Mouse (Mus musculus): ENCODE measurements at regions not wholly inside any gene's neighbourhood (a gene's known extent, or its start where the extent isn't known, plus 50 kb on each side); places are given as distances from the start of the nearest gene placed in this dataset.

GRCm38 (mm10) chr3:128210591-128210990, 314.5 kb upstream of the Fam241a start:
- Histone ChIP-seq H3K9me3 (no peaks in the 10 kb centered on the region), H3K4me3 (no peak overlapping the region), H3K27ac (no peak overlapping the region), H3K4me1 (replicated peaks) (peaks cover 6% of the 10 kb centered on the region; the same call in 1 of the 2 replicates), H3K27me3 (ENCODE audit: insufficient read depth, poor library complexity, severe bottlenecking) (no peaks in the 10 kb centered on the region), H3K36me3 (no peaks in the 10 kb centered on the region)
- DNase-seq (ENCODE audit: low spot score): no peak
- 63% methylated on average over 1 of the region's 1 CpGs for WGBS

- DNase-seq (ENCODE audit: low spot score): no peak
- peaks cover 6% of the 10 kb centered on the region; the same call in 1 of the 2 replicates for H3K4me1 ChIP-seq (replicated peaks)
Observed at GRCm38 (mm10) chr3:128206948-128207347, 310.8 kb upstream of the Fam241a start.

GRCm38 (mm10) chr3:128206483-128206882, 310.4 kb upstream of the Fam241a start:
- Histone ChIP-seq H3K27me3 (ENCODE audit: insufficient read depth, poor library complexity, severe bottlenecking) (no peaks in the 10 kb centered on the region), H3K27ac (no peak overlapping the region; the same call in 1 of the 2 replicates), H3K4me3 (no peak overlapping the region), H3K36me3 (no peaks in the 10 kb centered on the region), H3K9me3 (no peaks in the 10 kb centered on the region), H3K4me1 (replicated peaks) (peaks cover 6% of the 10 kb centered on the region; the same call in 1 of the 2 replicates)
- 61% methylated on average over 1 of the region's 1 CpGs for WGBS
- no peak for DNase-seq (ENCODE audit: low spot score)

More at GRCm38 (mm10) chr3:128206948-128207347, 310.8 kb upstream of the Fam241a start:
- Histone ChIP-seq H3K27ac (no peak overlapping the region), H3K9me3 (no peaks in the 10 kb centered on the region), H3K27me3 (ENCODE audit: insufficient read depth, poor library complexity, severe bottlenecking) (no peaks in the 10 kb centered on the region), H3K36me3 (no peaks in the 10 kb centered on the region), H3K4me3 (no peak overlapping the region)
- WGBS: 61% methylated on average over 3 of the region's 3 CpGs

- H3K27ac ChIP-seq: no peak overlapping the region
- 89% methylated on average over 5 of the region's 5 CpGs for WGBS
- H3K27me3 ChIP-seq (ENCODE audit: insufficient read depth, poor library complexity, severe bottlenecking): no peaks in the 10 kb centered on the region
- no peak overlapping the region for H3K4me3 ChIP-seq
- no peaks in the 10 kb centered on the region for H3K9me3 ChIP-seq
- no peaks in the 10 kb centered on the region for H3K36me3 ChIP-seq
- DNase-seq (ENCODE audit: low spot score): no peak
- H3K4me1 ChIP-seq (replicated peaks): no peaks in the 10 kb centered on the region
Observed at GRCm38 (mm10) chr3:128200574-128201235, 304.6 kb upstream of the Fam241a start.

- Histone ChIP-seq H3K36me3 (no peaks in the 10 kb centered on the region), H3K9me3 (no peaks in the 10 kb centered on the region), H3K4me1 (replicated peaks) (no peaks in the 10 kb centered on the region), H3K27ac (no peak overlapping the region), H3K27me3 (ENCODE audit: insufficient read depth, poor library complexity, severe bottlenecking) (no peaks in the 10 kb centered on the region), H3K4me3 (no peak overlapping the region)
- no peak for DNase-seq (ENCODE audit: low spot score)
- 90% methylated on average over 2 of the region's 2 CpGs for WGBS
Observed at GRCm38 (mm10) chr3:128199466-128199865, 303.3 kb upstream of the Fam241a start.

GRCm38 (mm10) chr3:128192046-128192800, 296.1 kb upstream of the Fam241a start:
- Histone ChIP-seq H3K27ac (no peak overlapping the region), H3K36me3 (no peaks in the 10 kb centered on the region), H3K4me1 (replicated peaks) (peaks cover 14% of the 10 kb centered on the region), H3K4me3 (no peak overlapping the region), H3K9me3 (no peaks in the 10 kb centered on the region), H3K27me3 (ENCODE audit: insufficient read depth, poor library complexity, severe bottlenecking) (no peaks in the 10 kb centered on the region)
- no peak for DNase-seq (ENCODE audit: low spot score)
- WGBS: 64% methylated on average over 17 of the region's 17 CpGs

- no peak for DNase-seq (ENCODE audit: low spot score)
- Histone ChIP-seq H3K27ac (no peak overlapping the region), H3K4me1 (replicated peaks) (peaks cover 13% of the 10 kb centered on the region), H3K36me3 (no peaks in the 10 kb centered on the region), H3K9me3 (no peaks in the 10 kb centered on the region), H3K27me3 (ENCODE audit: insufficient read depth, poor library complexity, severe bottlenecking) (no peaks in the 10 kb centered on the region), H3K4me3 (no peak overlapping the region)
- WGBS: 91% methylated on average over 9 of the region's 9 CpGs
Observed at GRCm38 (mm10) chr3:128187330-128188044, 291.4 kb upstream of the Fam241a start.

GRCm38 (mm10) chr3:128186278-128186677, 290.2 kb upstream of the Fam241a start:
- 0 out of 2 replicates have a peak, but pooled peaks cover 1% of the 10 kb centered on the region for H3K4me1 ChIP-seq (replicated peaks)
- WGBS: 18% methylated on average over 4 of the region's 4 CpGs

GRCm38 (mm10) chr3:128181221-128181908, 285.2 kb upstream of the Fam241a start:
- Histone ChIP-seq H3K4me3 (no peak overlapping the region), H3K27ac (no peak overlapping the region), H3K4me1 (replicated peaks) (no peaks in the 10 kb centered on the region), H3K9me3 (no peaks in the 10 kb centered on the region), H3K27me3 (ENCODE audit: insufficient read depth, poor library complexity, severe bottlenecking) (no peaks in the 10 kb centered on the region), H3K36me3 (no peaks in the 10 kb centered on the region)
- no peak for DNase-seq (ENCODE audit: low spot score)
- WGBS: 86% methylated on average over 7 of the region's 7 CpGs

More at GRCm38 (mm10) chr3:128186278-128186677, 290.2 kb upstream of the Fam241a start:
- Histone ChIP-seq H3K27ac (no peak overlapping the region), H3K36me3 (no peaks in the 10 kb centered on the region), H3K4me3 (no peak overlapping the region), H3K27me3 (ENCODE audit: insufficient read depth, poor library complexity, severe bottlenecking) (no peaks in the 10 kb centered on the region), H3K9me3 (no peaks in the 10 kb centered on the region)
- no peak for DNase-seq (ENCODE audit: low spot score)

- Histone ChIP-seq H3K27me3 (ENCODE audit: insufficient read depth, poor library complexity, severe bottlenecking) (no peaks in the 10 kb centered on the region), H3K4me3 (no peak overlapping the region), H3K4me1 (replicated peaks) (no peaks in the 10 kb centered on the region), H3K36me3 (no peaks in the 10 kb centered on the region), H3K27ac (no peak overlapping the region), H3K9me3 (no peaks in the 10 kb centered on the region)
- WGBS: 71% methylated on average over 8 of the region's 8 CpGs
- DNase-seq (ENCODE audit: low spot score): no peak
Observed at GRCm38 (mm10) chr3:128149216-128149615, 253.1 kb upstream of the Fam241a start.

GRCm38 (mm10) chr3:128145329-128145728, 249.2 kb upstream of the Fam241a start:
- WGBS: 76% methylated on average over 7 of the region's 7 CpGs
- Histone ChIP-seq H3K4me3 (no peak overlapping the region), H3K36me3 (no peaks in the 10 kb centered on the region), H3K9me3 (no peaks in the 10 kb centered on the region), H3K4me1 (replicated peaks) (no peaks in the 10 kb centered on the region), H3K27me3 (ENCODE audit: insufficient read depth, poor library complexity, severe bottlenecking) (no peaks in the 10 kb centered on the region), H3K27ac (no peak overlapping the region)
- DNase-seq (ENCODE audit: low spot score): no peak

GRCm38 (mm10) chr3:128127836-128128235, 231.7 kb upstream of the Fam241a start:
- DNase-seq (ENCODE audit: low spot score): no peak
- H3K4me3 ChIP-seq: no peak overlapping the region
- no peaks in the 10 kb centered on the region for H3K27me3 ChIP-seq (ENCODE audit: insufficient read depth, poor library complexity, severe bottlenecking)
- 87% methylated on average over 5 of the region's 5 CpGs for WGBS
- H3K4me1 ChIP-seq (replicated peaks): no peaks in the 10 kb centered on the region
- H3K36me3 ChIP-seq: no peaks in the 10 kb centered on the region
- H3K9me3 ChIP-seq: no peaks in the 10 kb centered on the region
- no peak overlapping the region for H3K27ac ChIP-seq

Data from hindbrain, embryonic 10.5 days (tissue).